Mouse (Mus musculus): ENCODE measurements at regions not wholly inside any gene's neighbourhood (a gene's known extent, or its start where the extent isn't known, plus 50 kb on each side); places are given as distances from the start of the nearest gene placed in this dataset.

DNA sequence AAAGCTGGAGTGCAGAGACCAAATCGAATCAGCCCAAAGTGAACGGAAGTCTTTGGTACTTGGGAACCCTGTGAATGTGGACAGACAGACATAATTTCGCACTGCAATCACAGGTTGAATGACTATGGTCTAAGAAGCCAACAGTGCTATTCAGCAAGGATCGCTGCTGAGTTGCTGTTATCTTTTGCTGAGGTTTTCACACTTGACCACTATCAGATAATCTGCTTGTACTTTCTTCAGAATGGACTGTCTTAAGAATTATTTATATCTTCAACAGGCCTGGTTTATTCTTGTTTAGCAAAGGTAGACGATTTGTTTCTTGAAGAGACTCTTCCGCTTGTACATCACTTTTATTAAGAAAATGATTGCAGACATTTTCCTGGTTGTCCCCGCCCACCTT is 84.3 kb upstream of the Prdm1 start:
- TF ChIP-seq CTCF (IDR thresholded peaks at IDR 0.05; ENCODE audit: borderline replicate concordance, control insufficient read depth, extremely low read depth, insufficient read depth, low read length, poor library complexity) (no peak), POLR2A (IDR thresholded peaks at IDR 0.05; ENCODE audit: control insufficient read depth, extremely low read depth, insufficient read depth, low read length, poor library complexity) (no peak)

Measured in thymus, adult 2 months (tissue).